Mouse (Mus musculus) heart, adult 2 months (tissue): Measurements from ENCODE around the gene S1pr2.

Source experiments
- CTCF ChIP-seq: fragments of 200-600 bp; IDR thresholded peaks from 2 replicates; pipeline ENCODE4 v1.8.1; 2022; ENCODE audit warnings: antibody characterized with exemption, mild to moderate bottlenecking, moderate library complexity
- EP300 ChIP-seq: fragments of 200-500 bp; IDR thresholded peaks from 2 replicates; pipeline ENCODE4 v1.6.1; 2011; ENCODE audit warnings: low read depth, low read length, control low read depth; ENCODE audit not compliant: insufficient read depth
- POLR2A ChIP-seq: fragments of 200-500 bp; IDR thresholded peaks from 2 replicates; pipeline ENCODE4 v1.6.1; 2011; ENCODE audit warnings: mild to moderate bottlenecking, low read depth, low read length, control low read depth; ENCODE audit not compliant: insufficient read depth

DNA sequence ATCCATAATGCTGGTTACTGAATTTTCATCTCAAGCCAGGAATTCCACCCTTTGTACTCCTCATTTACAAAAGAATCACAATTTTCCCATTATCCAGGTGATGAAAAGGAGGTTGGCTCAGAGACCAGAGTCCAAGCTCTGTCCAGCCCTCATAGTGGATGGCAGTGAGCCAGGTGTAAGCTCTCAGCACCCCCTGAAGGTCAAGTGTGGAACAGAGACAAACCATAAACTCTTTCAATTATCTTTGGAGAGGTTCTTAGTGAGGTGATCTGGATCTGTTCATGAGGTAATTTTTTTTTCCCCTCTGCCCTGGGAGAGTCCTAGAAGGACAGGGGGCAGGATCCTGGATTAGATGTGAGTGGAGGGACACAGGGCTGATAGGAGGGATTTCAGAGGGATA, 24.2 kb upstream of the S1pr2 start:
- TF ChIP-seq POLR2A (no peak), CTCF (peak; percentile 63), EP300 (no peak)
